Mouse (Mus musculus) cerebellum, adult 8-10 months (tissue): Measurements from ENCODE around the gene Aak1.
A peak's percentile ranks its signal among the peaks of the same experiment; 100 is the strongest.
"Not testable (repeated sequence)": the region's sequence is repeated elsewhere in the genome, so short reads cannot be mapped to it uniquely, and the experiment has no call there.

Source experiments
- DNase-seq: peaks from one replicate; pipeline ENCODE4 v3.0.0; 2022

Gene Aak1

DNA sequence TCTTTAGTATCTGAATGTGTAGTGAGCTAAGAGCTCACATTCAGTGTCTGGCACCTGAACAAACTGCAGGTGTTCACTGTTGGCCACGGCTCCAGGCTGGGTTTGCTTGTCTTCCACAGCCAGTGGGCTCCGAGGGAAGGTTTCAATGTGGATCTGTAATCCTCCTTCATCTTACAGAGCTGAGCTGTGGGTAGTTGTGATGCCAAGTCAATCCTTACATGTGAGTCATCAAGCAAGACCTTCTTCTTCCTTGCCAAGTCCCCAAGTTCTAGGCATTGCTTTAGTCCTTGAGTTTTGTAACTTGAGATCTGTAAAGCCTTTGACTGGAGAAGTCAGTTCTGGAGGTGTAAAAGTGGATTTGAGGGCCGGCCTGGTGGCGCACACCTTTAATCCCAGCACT is 124.6 kb downstream of the Aak1 start:
- no peak for DNase-seq

DNA sequence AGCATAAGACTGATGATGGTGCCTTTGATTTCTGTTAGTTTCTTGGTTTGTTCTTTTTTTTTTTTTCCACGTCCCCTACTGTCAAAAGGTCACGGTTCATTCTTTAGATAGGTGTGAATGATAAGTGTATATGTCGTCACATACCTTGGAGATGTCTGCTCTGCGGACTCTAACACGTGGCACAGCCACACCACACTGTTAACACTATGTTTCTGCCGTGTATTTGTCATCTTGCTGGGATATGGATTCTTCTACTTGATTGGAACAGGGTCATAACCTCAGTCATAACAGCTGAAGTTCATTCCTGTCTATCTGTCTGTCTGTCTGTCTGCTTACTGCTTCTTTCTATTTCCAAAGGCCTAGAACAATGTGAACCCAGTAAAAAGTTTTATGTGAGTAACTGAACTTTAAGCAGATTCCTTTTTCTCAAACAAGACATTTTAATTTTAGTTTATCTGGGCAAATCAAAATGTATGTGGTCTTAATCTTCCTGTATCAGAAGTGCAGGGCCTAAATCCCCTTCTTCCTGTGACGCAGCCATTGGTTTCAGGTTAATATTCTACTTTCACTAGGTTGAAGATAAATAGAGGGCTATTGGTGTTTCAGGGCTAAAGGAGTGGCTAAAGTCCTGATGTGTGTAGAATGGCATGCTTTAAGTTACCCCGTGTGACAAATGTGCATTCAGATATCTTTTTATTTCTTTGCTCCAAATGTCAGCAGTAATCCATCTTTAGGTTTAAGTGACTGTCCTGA is 129.0 kb downstream of the Aak1 start:
- DNase-seq: no peak

DNA sequence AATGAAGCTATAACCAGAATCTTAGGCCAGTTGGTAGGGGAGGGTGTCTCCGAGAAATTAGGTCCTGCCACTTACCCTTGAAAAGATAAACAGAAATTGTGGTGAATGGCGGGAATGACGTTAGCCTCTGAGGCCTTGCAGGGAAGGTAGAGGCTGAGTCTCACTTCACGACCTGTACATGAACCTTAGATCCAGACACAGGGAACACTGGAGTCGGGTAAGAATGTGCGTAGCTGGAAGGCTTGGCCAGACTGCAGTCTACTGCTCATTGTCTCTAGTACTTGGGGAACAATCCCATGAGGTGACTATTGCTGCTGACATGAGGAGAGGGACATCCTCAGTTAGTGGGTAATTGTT is 129.6 kb downstream of the Aak1 start:
- DNase-seq: no peak

DNA sequence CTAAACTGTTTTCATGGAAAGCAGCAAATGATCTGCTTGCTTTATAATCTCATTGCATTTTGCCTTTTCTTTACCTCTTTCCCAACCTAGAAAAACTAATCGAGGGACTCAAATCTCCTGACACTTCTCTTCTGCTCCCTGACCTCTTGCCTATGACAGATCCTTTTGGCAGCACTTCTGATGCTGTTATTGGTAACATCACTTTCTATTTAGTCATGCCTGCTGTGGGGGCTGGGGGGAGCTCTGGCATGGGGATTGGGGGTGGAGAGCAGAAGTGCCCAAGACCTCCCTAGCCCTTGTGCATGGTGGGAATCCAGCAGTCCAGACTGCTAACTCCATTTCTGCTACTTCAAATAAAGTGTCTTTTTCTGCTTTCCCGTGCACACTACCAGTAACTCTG is 131.9 kb downstream of the Aak1 start:
- DNase-seq: no peak

DNA sequence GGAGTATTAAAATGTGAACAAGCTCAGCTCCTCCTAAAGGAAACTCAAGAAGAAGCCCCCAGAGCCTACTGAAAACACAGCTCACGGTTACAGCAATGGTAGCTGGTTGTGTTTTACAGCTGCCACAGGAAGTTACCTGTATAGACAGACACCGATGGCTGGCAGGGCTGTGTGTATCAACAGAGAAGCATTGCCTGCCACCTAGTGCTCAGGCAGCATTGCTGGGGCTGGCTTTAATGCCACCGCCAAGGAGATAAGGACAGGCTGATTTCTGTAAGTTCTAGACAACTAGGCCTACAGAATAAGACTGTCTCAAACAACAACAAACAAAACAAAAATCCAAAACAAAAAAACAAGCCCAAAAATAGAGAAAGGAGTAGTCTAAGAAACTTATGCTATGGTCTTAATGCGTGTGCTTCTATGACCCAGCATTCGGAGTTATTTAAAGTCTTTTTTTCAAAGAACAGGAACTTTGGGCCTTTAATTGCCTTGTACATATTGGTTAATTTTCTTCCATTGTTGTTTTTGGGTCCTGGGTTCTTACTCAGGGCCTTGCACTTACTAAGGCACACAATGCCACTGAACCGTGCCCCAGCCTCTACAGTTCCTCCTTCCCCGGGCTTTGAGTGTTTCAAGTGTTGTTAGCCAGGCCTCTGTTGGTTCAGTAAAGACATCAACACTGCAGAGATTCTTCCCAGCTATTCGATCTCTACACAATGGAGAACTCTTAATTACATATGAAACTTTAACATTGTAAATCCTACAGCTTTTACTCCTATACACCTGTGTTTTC is 136.2 kb downstream of the Aak1 start:
- no peak for DNase-seq

DNA sequence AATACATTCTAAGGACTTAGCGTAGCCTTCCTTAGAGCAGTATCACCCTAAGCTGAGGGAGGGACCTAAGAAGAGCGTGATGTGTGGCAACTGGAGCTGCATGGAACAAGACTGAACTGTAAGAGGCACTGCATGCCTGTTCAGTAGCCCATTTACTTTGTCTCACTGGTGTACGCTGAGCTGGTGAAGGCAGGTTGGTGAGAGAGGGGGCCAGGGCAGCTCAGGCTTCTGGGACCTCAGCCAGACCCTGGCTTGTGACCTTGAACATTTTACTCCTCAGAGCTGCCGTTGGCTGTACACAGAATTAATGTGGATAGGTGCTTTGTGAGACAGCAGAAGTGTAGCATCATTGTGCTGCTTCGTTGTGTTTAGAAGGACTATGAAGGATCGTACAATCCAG is 140.3 kb downstream of the Aak1 start:
- no peak for DNase-seq

DNA sequence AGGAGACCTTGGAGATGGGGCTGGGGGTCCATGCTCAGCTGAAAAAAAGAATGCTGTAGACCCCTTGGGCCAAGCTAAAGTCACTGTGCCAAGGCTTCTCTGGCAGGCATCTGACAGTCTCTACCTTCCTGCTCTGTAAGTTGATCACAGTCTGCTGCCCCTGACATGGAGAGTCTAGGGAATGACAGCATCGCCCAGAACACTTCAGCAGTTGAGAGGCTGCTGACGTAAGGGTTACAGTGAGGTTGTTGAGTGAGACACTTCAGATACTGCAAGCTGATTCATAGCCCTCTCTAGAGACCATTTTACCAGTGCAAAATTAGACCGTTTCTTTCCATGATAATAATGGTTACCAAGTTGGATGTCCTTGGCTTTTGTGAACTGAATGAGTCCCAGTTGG is 141.7 kb downstream of the Aak1 start:
- no peak for DNase-seq

DNA sequence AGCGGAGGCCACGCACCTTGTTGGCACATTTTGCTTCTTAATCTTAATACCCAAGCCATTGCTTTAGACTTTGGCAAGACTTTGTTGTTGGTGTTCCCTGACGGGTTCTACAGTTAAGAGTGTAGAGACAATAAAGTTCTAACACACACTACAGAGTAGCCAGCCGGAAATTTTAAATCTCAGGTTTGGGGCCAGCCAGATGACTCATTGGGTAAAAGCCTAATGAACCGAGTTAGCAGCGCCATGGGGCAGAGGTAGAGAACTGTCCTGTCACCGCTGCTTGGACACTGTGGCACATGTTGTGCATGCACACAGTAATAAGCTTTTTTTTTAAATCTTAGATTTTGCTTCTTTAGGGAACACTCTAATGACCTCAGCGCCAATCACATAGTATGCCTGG is 143.0 kb downstream of the Aak1 start:
- DNase-seq: no peak

DNA sequence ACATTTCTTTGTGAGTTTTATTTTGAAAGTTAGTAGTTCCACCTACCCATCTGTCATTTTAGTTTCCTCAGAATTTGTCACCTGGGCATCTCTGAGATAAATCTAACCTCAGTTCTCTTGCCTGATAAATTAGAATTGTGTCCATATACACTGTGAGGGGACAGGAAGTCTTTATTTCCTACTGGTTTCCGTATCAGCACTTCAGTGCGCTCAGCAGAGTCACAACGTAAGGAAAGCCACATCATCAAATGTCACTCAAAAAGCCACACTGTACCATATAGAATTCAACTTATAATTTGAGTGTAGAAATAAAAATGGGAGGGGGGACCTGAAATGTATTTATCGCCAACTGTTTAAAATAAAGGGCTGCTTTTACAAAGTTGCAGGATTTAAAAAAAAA is 144.9 kb downstream of the Aak1 start:
- DNase-seq: no peak

DNA sequence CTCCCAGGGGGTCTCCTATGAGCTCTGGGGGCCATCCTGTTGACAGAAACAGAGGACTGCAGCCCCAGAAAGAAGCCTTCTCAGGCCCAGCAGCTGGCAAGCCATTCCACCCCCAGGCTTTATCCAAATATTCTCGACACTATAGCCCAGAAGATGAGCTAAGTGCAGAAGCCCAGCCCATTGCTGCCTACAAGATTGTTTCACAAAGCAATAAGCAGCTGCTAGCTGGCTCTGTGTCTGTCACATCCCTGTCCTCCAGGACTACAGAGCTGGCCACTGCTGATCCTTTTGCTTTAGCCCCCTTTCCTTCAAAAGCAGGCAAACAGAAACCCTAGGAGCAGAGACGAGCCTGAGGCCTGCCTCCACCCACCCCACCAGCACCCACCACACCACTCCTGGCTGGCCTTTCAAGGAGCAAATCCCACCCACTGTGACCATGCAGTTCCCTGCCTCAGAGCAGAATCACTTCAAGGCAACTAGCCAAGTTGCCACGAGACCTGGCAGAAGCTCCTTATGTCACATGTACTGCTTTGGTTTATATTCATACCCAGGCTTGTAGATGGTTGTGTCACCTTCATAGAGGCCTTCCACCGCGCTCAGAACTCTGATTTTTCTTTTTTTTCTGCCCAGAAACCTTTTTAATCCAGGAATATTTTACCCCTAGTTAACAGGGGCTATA is 147.5 kb downstream of the Aak1 start:
- peak; percentile 49 for DNase-seq

DNA sequence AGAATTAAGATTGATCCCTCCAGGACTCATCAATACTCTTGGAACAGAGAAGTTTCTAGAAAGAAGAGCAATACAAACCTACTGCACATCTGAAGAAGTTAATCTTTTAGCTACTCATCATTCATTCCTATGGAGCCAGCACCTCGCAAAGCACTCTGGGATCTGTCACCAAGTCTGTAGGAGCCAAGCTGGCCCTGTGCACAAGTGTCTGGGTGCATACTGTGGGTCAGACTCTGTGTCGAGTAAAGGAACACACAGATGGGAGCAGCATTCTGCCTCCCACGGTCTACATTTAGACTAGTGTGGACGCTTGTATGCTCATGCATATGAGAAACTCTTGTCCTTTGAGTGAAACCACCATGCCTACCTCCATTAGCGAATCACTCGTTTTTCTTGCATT is 148.0 kb downstream of the Aak1 start:
- DNase-seq: no peak

DNA sequence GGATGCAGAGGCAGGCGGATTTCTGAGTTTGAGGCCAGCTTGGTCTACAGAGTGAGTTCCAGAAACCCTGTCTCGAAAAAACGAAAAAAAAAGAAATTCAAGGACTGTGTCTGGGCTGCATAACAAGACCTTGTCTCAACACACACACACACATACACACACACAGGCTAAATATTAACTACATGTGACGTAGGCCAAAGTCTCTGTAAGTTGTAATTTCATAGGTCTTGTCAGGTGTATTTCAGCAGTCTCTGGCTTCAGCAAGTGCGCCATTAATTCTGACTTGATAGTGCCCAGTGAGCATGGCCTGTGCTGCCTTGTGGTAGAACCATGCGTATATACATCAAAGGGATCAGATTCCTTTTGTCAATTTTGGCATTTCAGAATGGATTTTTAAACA is 152.7 kb downstream of the Aak1 start:
- no peak for DNase-seq

DNA sequence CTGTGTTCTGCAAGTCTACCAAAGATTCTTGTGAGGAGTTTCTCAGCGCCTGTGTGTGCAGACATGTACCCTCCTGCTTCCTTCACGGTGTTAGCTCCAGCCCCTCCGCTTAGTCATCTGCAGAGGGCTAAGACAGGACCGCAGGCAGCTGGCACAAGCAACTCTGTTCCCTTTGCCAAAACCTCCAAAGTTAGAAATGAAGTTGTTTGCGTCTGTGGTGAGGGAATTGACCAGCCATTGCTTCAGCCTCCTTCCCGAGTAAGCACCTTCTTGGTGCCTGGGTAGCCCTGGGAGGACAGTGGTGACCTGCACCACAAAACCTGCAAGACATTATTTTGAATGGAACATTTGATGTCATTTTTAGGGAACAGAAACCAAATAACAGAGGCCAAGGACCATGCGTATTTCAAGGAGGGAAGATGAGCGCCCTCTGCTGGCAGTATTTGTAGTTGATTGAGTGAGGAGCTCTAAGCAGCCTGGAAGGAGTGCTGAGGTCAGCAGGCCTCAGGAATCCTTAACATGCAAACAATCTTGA is 153.3 kb downstream of the Aak1 start:
- DNase-seq: peak; percentile 82

DNA sequence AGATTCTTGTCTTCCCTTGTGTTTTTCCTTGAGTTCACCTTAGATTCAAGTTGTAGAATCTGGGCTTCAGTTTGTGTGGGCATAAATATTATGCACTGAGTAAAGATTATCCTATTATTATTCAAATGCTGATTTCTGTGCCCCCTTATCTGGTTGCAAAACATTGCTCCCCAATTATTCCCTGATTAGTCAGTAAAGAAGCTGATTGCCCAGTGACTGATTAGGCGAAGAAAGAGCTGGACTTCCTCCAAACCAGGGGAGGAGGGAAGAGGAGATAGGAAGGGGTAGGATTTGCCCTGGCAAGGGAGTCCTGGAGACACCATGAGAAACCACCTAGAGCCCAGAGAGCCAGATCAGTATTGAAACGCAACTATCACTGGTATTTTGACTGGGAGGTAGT is 154.8 kb downstream of the Aak1 start:
- no peak for DNase-seq

DNA sequence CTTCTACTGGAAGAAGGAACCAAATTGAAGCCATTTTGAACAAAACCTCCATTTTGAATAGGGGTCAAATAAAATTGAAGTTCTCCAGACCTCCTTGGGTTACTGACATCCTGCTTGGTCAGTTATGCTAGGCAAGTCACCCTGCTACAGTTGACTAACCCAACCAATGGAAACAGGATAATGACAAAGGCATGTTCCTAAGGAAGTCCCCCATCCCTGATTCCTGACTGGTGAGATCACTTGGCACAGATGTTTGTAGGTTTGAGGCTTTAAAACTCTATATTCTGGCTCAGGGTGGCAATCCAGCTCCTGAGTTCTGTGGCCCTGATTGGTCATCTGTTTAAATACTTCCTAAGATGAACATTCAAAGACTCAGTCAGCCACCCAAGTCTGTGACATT is 156.3 kb downstream of the Aak1 start:
- no peak for DNase-seq

DNA sequence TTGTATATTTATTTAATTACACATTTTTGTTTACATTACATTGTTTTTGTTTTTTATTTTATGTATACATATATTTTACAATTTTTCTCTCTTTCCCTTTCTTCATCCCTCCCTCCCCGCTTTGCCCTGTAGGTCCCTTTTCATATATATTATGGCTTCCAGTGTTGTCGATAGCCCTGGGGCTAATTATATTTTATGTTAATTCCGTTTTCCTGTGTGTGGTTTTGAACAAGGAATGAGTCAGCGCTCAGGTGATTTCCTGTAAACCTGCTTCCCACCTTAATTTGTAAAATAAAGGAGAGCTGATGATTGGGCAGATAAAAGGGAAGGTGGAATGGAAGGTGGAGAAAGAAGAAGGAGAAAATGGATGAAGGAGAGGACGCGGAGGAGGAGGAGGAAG is 159.6 kb downstream of the Aak1 start, which contains the start of gene Nfu1:
Nfu1 (plus strand) TSS at position 350 of the 400 bp plus-strand sequence.
- DNase-seq: no peak

DNA sequence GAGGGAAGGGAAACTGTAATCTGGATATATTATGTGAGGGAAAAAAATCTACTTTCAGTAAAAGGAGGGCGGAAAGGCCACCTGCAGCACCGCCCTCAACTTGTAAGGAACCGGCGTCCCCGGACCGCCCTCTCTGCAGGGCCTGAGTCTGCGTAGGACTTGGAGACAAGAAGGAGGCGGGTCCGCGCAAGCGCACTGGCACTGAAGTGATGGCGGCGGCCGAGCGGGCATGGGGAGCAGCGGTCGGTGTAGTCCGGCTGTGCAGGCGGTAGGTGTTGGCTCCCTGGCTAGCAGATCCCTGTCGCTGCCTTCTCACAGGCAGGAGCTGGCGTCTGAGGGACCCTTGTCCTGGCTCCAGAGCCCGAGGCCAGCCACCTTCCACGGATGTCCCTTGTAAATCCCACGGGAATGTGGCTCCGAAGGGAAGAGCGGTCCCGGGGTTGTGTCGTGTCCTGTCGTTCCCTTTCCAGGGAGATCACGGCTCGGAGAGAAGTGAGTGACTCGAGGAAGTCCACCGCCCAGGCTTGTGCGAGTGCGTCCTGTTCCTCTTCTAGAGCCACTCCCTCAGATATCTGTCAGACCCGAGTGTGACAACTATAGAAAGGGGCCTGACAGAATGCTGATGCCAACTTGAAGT is 160.5 kb downstream of the Aak1 start:
- DNase-seq: peak; percentile 95

DNA sequence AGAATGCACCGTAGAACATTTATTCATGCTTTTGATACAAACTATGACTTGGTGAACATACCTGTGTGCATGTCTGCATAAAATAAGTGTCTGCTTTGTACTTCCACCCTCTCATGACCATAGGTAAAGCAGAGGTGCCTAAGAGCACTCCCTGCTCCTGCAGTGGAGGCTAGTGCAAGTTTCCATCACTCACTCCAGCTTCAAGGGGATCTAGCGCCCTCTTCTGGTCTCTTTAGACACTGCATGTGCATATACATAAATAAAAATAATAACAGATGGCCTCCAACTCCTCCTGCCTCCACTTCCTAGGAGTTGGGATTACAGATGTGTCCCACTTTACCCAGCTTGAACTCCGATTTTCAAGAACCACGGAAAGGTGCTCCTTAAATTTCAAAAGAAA is 167.6 kb downstream of the Aak1 start:
- DNase-seq: peak; percentile 33

DNA sequence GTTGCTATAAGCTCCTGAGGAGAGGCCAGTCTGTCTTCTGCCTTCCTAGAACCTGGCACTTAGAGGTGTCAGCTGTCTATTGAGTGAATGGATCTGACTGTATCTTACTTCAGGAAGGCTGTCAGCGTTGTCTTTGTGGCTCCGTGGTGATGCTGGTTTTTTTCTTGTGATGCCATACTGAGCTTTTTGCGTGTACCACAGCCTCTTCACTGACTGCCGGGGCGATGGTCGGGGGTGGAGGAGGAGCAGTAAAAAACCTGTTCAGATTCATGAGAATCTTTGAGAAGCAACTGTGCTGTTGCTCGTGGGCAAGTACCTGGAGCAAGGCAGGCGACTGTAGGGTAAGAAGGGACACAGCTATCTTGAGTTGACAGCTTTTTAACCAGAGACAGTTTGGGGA is 169.6 kb downstream of the Aak1 start:
- DNase-seq: no peak

DNA sequence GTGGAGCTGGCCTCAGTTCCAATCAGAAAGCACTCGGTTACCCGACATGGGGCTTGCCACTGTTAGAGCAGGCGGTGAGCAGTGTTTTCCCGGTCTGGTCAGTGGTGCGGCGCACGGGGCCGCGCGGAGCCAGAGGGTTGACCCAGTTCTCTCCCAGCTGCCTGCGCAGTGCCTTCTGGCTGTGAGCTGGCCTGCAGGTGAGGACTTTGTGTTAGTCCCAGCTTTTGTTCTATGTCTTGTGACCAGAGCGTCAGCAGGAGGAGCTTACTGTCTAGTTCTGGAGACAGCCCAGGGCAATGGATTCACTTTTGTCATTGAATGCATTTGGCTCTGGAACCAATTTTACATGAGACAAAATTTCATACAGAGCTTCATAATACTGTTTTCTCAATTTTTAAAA is 172.5 kb downstream of the Aak1 start:
- DNase-seq: no peak

DNA sequence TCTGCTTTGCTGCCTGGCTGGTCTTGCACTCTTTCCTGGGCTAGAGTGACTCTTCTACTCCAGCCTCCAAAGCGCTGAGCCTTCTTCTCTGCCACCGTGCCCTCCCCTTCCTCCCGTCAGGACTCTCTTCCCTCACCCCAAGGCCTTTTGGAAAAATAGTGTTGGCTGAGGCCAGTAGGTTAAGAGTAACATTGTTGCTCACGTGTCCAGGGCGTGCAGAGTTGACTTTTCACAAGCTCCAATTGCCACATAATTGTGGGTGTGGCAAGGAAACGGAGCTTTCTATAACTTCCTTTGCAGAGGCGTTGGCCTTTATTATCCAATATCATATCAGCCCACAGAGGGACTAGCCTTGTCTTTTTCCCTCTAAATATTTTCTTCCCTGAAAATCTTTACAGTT is 177.7 kb downstream of the Aak1 start:
- DNase-seq: no peak

DNA sequence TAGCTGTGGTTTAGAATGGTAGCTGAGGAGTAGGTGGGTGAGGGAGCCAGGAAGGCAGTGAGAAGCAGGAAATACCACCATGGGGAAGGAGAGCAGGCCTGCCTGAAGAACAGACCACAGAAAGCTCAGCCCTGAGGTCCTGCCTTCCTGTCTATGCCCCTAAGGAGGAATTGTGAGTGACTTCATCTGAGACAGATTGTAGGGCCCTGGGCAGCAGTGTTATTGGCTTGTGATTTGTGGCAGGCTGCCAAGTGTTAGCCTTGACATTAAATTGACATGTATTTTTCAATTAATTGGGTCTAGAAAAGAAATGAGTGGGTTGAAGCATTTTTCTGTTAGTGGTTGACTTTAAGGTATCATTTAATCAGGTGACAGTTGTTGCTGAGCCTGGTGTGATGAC is 179.6 kb downstream of the Aak1 start:
- no peak for DNase-seq

DNA sequence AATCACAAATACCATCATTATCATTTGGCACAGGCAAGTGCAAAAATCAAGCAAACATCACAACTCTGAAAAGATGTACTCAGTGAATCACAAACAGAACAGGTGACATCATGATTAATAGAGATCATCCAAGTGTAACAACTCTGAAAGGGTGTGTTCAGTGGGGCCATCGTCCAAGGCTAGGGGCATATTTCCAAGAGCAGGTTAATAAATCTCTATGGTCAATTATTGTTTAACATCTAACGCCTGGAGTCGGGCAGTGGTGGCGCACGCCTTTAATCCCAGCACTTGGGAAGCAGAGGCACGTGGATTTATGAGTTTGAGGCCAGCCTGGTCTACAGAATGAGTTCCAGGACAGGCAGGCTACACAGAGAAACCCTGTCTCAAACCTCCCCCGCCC is 182.0 kb downstream of the Aak1 start:
- not testable (repeated sequence) for DNase-seq
